Mouse (Mus musculus) kidney, postnatal 36 days (tissue): Measurements from ENCODE around the gene Cks1b.
"Not testable (repeated sequence)": the region's sequence is repeated elsewhere in the genome, so short reads cannot be mapped to it uniquely, and the experiment has no call there.

ENCODE experiments used
- DNase-seq, 2 experiments: peaks; one replicate each; pipeline ENCODE4 v3.0.0; 2021 to 2022; ENCODE audit warnings: mixed read lengths in 2 of 2

The Cks1b gene

DNA sequence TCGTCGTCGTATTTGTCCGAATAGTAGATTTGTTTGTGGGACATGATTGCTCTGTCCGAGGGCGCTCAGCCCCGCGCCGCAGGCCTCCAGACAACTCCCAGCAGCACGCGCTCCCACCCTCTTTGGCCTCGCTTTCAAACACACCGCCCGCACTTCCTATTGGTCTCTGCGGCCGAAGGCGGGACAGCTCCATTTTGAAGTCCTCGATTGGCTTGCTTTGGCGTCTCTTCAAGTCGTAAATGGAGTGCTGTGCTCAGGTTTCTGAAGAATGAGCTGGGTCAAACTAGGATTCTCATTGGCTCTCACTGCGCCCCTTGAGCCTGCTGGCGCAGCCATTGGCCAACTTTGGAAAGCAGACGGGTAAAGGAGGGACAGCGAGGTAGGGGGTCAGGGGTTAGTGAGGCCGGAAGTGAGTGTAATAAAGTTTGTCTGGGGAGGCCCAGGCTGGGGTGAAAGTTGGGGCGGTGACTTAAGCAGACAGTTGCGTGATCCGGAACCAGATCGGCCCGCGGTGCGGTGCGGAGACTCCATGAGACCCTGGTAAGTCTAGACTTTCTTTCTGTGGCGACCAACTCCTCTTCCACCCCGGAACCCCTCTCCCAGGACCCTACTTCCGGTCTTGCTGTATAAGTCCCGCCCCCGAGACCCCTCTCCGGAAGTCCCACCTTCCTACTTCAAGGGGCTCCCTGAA lies at the start of gene Cks1b, which contains the start of gene Shc1:
TSS of gene Cks1b (minus strand) at position 214 of the 691 bp plus-strand sequence.
TSS of gene Shc1 (plus strand) at position 274 of the 691 bp plus-strand sequence.
- peak; percentile 92 to 99 for DNase-seq

- peak; percentile 95 to 98 for DNase-seq
Observed at GRCm38 (mm10) chr3:89458965-89459807, 41.0 kb upstream of the Cks1b start.

- no peak for DNase-seq
Observed at GRCm38 (mm10) chr3:89458372-89458964, 40.3 kb upstream of the Cks1b start.

DNA sequence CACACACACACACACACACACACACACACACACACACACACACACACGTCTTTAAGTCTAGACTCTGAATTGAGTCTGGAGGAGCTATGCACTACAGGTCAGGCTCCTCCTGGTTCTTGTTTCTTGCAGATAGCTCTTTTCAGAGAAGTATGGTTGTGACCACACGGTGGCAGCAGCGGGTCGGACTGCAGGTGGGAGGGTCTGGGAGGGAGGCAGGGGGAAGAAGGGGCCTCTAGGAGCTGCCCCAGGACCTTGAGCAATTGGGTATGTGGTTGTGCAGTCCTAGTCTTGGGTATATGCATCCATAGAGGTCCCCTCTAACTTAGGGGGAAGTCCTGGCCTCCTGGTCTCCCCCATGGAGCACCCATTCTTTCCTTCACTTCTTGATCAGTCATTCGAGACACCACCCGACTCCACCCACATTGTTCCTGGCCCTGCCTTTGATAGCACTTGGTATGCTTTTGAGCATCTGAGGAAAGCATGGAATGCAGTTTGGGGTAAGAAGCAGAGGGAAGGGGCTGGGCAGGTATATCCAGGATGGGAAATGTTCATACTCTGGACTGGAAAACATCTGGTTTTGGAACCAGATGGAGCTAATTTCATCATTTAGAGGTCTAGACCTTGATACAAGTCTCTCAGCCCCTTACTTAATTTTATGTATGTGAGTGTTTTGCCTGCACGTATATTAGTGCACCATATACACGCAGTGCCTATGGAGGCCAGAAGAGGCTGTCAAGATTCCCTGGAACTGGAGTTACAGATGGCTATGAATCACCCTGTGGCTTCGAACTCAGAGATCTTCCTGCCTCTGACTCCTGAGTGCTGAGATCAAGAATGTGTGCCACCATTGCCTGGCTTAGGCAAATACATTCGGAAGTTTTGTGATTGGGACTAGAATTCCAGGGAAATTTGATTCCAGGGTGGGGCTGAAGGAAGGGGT lies 38.8 kb upstream of the Cks1b start:
- DNase-seq: peak; percentile 66 to 91

DNA sequence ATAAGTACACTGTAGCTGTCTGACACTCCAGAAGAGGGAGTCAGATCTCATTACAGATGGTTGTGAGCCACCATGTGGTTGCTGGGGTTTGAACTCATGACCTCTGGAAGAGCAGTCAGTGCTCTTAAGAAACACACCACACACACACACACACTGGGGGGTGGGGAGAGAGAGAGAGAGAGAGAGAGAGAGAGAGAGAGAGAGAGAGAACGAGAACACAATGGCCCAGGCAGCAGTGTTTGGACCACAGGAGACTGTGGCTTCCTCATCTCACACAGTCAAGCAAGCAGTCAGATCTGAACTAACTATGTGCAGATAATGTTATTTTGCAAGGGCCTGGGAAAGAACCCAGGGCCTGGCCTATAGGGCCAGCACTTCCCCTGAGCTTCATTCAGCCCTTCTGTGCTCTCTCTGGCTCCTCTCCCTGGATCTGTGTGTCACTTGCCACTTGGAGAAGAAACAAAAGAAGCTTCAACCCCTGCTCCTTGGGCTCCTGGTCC lies 37.7 kb upstream of the Cks1b start:
- no peak for DNase-seq

- DNase-seq: no peak
Observed at GRCm38 (mm10) chr3:89454401-89455177, 36.4 kb upstream of the Cks1b start, which contains the start of gene Pmvk. Pmvk (plus strand) TSS chr3:89454541.

DNA sequence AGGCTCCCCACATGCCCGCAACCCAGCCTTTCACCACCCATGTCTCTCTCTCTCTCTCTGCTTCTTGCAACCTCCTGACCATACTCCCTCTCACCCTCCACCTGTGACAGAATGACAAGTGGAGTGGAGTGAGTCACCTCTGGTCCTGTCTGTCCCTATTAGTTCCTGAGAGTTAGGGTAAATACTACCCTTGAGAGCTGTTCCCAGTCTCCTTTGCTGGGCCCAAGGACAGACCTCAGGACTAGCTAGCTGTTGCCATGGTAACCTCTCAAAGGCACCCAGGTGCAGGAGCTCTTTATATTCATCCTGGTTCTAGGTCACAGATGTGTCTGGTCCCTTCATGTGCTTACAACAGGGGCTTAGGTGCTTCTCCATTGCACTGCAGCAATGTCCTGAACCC lies 33.7 kb upstream of the Cks1b start:
- DNase-seq: no peak

GRCm38 (mm10) chr3:89449541-89449940 lies 31.4 kb upstream of the Cks1b start:
- DNase-seq: peak; percentile 71 to 90

DNA sequence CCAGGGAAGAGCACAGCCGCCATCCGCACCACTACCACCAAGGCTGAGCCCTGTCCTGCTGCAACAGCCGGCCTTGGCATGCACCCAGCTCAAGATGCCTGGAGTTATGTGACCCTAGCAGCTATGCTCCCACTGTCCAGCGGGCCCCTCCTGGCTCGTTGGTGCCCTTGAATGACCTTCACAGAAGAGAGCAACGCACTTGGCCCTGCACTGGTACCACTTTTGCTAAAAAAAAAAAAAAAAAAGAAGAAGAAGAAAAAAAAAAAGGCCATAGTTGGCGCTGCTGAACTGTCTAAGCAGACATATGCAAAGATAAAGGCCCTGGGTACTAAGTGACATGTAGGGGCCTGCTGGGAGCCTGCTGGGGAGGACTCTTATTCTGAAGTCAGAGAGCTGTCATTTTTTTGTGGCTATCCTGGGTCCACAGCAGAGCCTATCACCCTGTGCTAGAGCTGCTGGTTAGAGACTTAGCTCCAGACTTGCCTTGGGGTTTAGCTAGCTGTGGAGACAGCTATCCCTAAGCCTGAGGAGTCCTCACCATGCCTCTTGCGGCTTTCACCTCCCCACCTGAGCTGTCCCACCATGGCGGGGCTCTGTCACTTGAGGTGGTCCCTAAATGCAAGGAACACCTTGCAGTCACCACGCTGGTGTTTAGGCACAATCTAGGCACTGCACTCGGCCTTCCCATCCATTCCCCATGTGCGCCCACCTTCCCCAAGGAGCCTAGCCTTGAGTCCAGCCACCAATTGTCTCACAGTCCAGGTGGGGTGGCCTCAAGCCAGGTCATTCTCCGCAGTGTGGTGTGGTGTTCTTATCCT lies 30.7 kb upstream of the Cks1b start:
- peak; percentile 54 to 76 for DNase-seq

GRCm38 (mm10) chr3:89440691-89441090 lies 22.5 kb upstream of the Cks1b start:
- DNase-seq: no peak

- peak; percentile 38 to 44 for DNase-seq
Observed at GRCm38 (mm10) chr3:89437269-89437668, 19.1 kb upstream of the Cks1b start.

GRCm38 (mm10) chr3:89436176-89437113 lies 18.3 kb upstream of the Cks1b start, which contains the start of gene Pbxip1:
Pbxip1 (plus strand) TSS chr3:89436706.
- DNase-seq: peak; percentile 81 to 87

- DNase-seq: no peak
Observed at GRCm38 (mm10) chr3:89435041-89435440, 16.9 kb upstream of the Cks1b start.

DNA sequence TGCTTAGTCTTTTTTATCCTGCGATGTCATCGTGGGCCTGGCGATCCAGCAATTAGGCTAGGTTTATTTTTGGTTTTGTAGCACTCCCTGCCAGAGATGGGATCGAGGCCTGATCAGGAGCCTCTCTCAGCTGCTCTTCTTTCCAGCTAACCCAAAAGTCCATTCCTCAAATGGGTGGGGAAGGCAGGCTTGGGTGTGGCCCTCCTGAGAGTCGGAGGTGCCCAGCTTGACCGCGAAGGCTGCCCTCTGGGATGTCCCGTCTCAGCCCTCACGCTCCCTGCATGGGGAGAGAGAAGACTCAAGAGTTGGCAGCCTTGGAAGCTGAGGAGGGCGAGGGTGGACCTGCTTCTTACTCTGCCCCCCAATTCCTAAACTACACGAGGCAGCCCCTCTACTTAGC lies 16.3 kb upstream of the Cks1b start:
- no peak for DNase-seq

- no peak for DNase-seq
Observed at GRCm38 (mm10) chr3:89432606-89433005, 14.4 kb upstream of the Cks1b start.

- DNase-seq: peak; percentile 97 to 98
Observed at GRCm38 (mm10) chr3:89430171-89431159, 12.3 kb upstream of the Cks1b start, which contains the start of gene Pygo2. Pygo2 (plus strand) TSS chr3:89430214.

GRCm38 (mm10) chr3:89429021-89429420 lies 10.8 kb upstream of the Cks1b start:
- not testable (repeated sequence) for DNase-seq

- no peak for DNase-seq
Observed at GRCm38 (mm10) chr3:89425876-89426275, 7.7 kb upstream of the Cks1b start.
